Mouse (Mus musculus) testis, adult 2 months (tissue): Measurements from ENCODE around the gene Rtl6. TPM values are rescaled to one million over a fixed set of nuclear protein-coding genes. Genes with fewer than 3 reads are reported as not detected.

Experiments
- H3K27ac ChIP-seq: fragments of 200-500 bp; 2 replicates; pipeline ENCODE4 v1.5.1; 2012; ENCODE audit warnings: low read depth, low read length; ENCODE audit not compliant: control insufficient read depth, insufficient read depth
- H3K27me3 ChIP-seq: fragments of 200-500 bp; 2 replicates; pipeline ENCODE4 v1.6.1; 2012; ENCODE audit warnings: mild to moderate bottlenecking, low read length, moderate library complexity; ENCODE audit not compliant: control insufficient read depth, insufficient read depth
- H3K36me3 ChIP-seq: fragments of 200-500 bp; 2 replicates; pipeline ENCODE4 v1.6.1; 2012; ENCODE audit warnings: mild to moderate bottlenecking, low read length; ENCODE audit not compliant: control insufficient read depth, insufficient read depth
- H3K4me1 ChIP-seq: fragments of 200-500 bp; 2 replicates; pipeline ENCODE4 v1.6.1; 2012; ENCODE audit warnings: low read length; ENCODE audit not compliant: control insufficient read depth, insufficient read depth
- H3K4me3 ChIP-seq: fragments of 200-500 bp; 2 replicates; pipeline ENCODE4 v1.5.1; 2012; ENCODE audit warnings: low read depth, mild to moderate bottlenecking, low read length, moderate library complexity, mixed read lengths; ENCODE audit not compliant: control insufficient read depth
- CTCF ChIP-seq: fragments of 200-500 bp; IDR thresholded peaks from 2 replicates; pipeline ENCODE4 v1.5.1; 2012; ENCODE audit warnings: low read depth, mild to moderate bottlenecking, inconsistent platforms, low read length, moderate library complexity; ENCODE audit not compliant: control insufficient read depth, insufficient read depth, insufficient replicate concordance
- POLR2A ChIP-seq: fragments of 200-500 bp; IDR thresholded peaks from 2 replicates; pipeline ENCODE4 v1.6.1; 2012; ENCODE audit warnings: low read depth, mild to moderate bottlenecking, inconsistent platforms, low read length, moderate library complexity; ENCODE audit not compliant: control insufficient read depth
- polyA plus RNA-seq: library from polyadenylated mRNA; depleted of rRNA; stranded (reverse); fragments of >200 nt; gene quantifications from 2 replicates; pipeline ENCODE4 v1.2.3, GENCODE M21; 2012; rRNA removed

Gene Rtl6
- polyA plus RNA-seq = 32.1 and 34.3 TPM in 2 replicates

GRCm38 (mm10) chr15:84557189-84557921, at the start of gene Rtl6:
TSS of gene Rtl6 (minus strand) at chr15:84557823.
- H3K27ac ChIP-seq = peak within 1 kb of the TSS; percentile 83

GRCm38 (mm10) chr15:84603267-84603963, 45.8 kb upstream of the Rtl6 start:
- Histone ChIP-seq H3K4me3 (no peak overlapping the region), H3K27ac (no peak overlapping the region), H3K36me3 (no peaks in the 10 kb centered on the region), H3K4me1 (no peaks in the 10 kb centered on the region; the same call in 1 of the 2 replicates), H3K27me3 (no peaks in the 10 kb centered on the region)
- TF ChIP-seq POLR2A = no peak
- TF ChIP-seq CTCF = no peak

More at GRCm38 (mm10) chr15:84557189-84557921, at the start of gene Rtl6:
- Histone ChIP-seq H3K27me3 (no peaks in the 10 kb centered on the region), H3K36me3 (no peaks in the 10 kb centered on the region), H3K4me1 (peaks cover 11% of the 10 kb centered on the region), H3K4me3 (peak within 1 kb of the TSS; percentile 92)
- TF ChIP-seq CTCF (no peak), POLR2A (peak; percentile 56)

GRCm38 (mm10) chr15:84600977-84601595, 43.5 kb upstream of the Rtl6 start:
- Histone ChIP-seq H3K27ac (no peak overlapping the region), H3K4me3 (no peak overlapping the region), H3K36me3 (no peaks in the 10 kb centered on the region), H3K27me3 (no peaks in the 10 kb centered on the region), H3K4me1 (no peaks in the 10 kb centered on the region; the same call in 1 of the 2 replicates)
- no peak for TF ChIP-seq POLR2A
- no peak for TF ChIP-seq CTCF

GRCm38 (mm10) chr15:84598911-84599310, 41.3 kb upstream of the Rtl6 start:
- Histone ChIP-seq H3K27ac (no peak overlapping the region), H3K27me3 (no peaks in the 10 kb centered on the region), H3K4me1 (no peaks in the 10 kb centered on the region; the same call in 1 of the 2 replicates), H3K36me3 (no peaks in the 10 kb centered on the region), H3K4me3 (no peak overlapping the region)
- no peak for TF ChIP-seq POLR2A
- no peak for TF ChIP-seq CTCF

GRCm38 (mm10) chr15:84597816-84598215, 40.2 kb upstream of the Rtl6 start:
- Histone ChIP-seq H3K36me3 (no peaks in the 10 kb centered on the region), H3K4me3 (no peak overlapping the region), H3K27ac (no peak overlapping the region), H3K4me1 (no peaks in the 10 kb centered on the region; the same call in 1 of the 2 replicates), H3K27me3 (no peaks in the 10 kb centered on the region)
- TF ChIP-seq POLR2A (no peak), CTCF (no peak)

GRCm38 (mm10) chr15:84597021-84597420, 39.4 kb upstream of the Rtl6 start:
- TF ChIP-seq CTCF (no peak), POLR2A (no peak)
- no peaks in the 10 kb centered on the region for H3K36me3 ChIP-seq
- H3K27ac ChIP-seq = no peak overlapping the region
- no peaks in the 10 kb centered on the region for H3K27me3 ChIP-seq
- H3K4me1 ChIP-seq = peaks cover 2% of the 10 kb centered on the region
- no peak overlapping the region for H3K4me3 ChIP-seq
